10 mouse cellular contexts compared by ENCODE assay signal in genomic region chr5:66603223-66603622, GRCm38 (mm10). TPM values are rescaled to one million over a fixed set of nuclear protein-coding genes. Genes with fewer than 3 reads are reported as not detected.
A peak's percentile ranks its signal among the peaks of the same experiment; 100 is the strongest.
DNase-seq lines count a peak whose midpoint lies in the region; ATAC-seq and TF ChIP-seq lines count a peak whose summit lies in the region.
"Had no signal": no experiment of that assay in that cellular context is flagged by ENCODE, and none has a peak within 500 bp of the region (broad histone marks: within the 10 kb centered on the region; RNA-seq: fewer than 3 reads in every experiment).

No protein-coding gene starts in this region.

- H3K79me2 ChIP-seq in heart, adult 2 months (replicated peaks; ENCODE audit: control insufficient read depth, insufficient read depth, low read length) = peaks cover 3% of the 10 kb centered on the region
- peaks cover 91% of the 10 kb centered on the region for H3K79me2 ChIP-seq in macrophage (ENCODE audit: inconsistent target)

- H3K4me3 ChIP-seq in heart, adult 2 months = peak overlapping the region; percentile 40
- no peak overlapping the region for H3K4me3 ChIP-seq in kidney, embryonic 16.5 days (ENCODE audit: low read length)
- peak overlapping the region; percentile 33; the same call in 1 of the 2 replicates for H3K4me3 ChIP-seq in macrophage (ENCODE audit: inconsistent target)
- H3K4me3 ChIP-seq: hindbrain, embryonic 12.5 days had no signal

- peak; percentile 43 for DNase-seq in kidney, adult 18-20 months
- no peak for DNase-seq in kidney, adult 11 months
- peak; percentile 52 to 63 for DNase-seq in heart, adult 2 months
- DNase-seq in T-cell, adult 2 months (ENCODE audit: low spot score) = no peak
- DNase-seq in urinary bladder, postnatal 36 days (ENCODE audit: low spot score in 2 of 2) = no peak
- DNase-seq: thymus, postnatal 14 days had no signal

- peaks cover 5% of the 10 kb centered on the region; the same call in 1 of the 2 replicates for H3K36me3 ChIP-seq in heart, adult 2 months (ENCODE audit: control insufficient read depth, insufficient read depth, low read length)
- no peaks in the 10 kb centered on the region for H3K36me3 ChIP-seq in kidney, embryonic 16.5 days (ENCODE audit: insufficient read depth, low read length)
- no peaks in the 10 kb centered on the region for H3K36me3 ChIP-seq in macrophage (ENCODE audit: inconsistent target)
- H3K36me3 ChIP-seq: hindbrain, embryonic 12.5 days had no signal

- intact Hi-C loops in heart, adult 2 months (cut with DNase I) = loop anchor here (2.0 to 5.0 kb wide), 4 partner anchors 16 to 131 kb away; partner anchors contain the start of gene Apbb2

- peak overlapping the region; percentile 75 for H3K27ac ChIP-seq in heart, adult 2 months
- H3K27ac ChIP-seq in kidney, embryonic 16.5 days (ENCODE audit: low read length) = peak overlapping the region; percentile 73
- H3K27ac ChIP-seq in macrophage = peak overlapping the region; percentile 85
- H3K27ac ChIP-seq: hindbrain, embryonic 12.5 days had no signal

- H3K9me3 ChIP-seq in kidney, embryonic 16.5 days (ENCODE audit: low read length) = no peaks in the 10 kb centered on the region
- H3K9me3 ChIP-seq: hindbrain, embryonic 12.5 days had no signal

- no peak overlapping the region for H3K9ac ChIP-seq in heart, adult 2 months (ENCODE audit: low read depth, low read length)
- H3K9ac ChIP-seq in kidney, embryonic 16.5 days (replicated peaks; ENCODE audit: low read length) = no peak overlapping the region; the same call in 1 of the 2 replicates
- H3K9ac ChIP-seq: hindbrain, embryonic 12.5 days had no signal

- peak overlapping the region; percentile 24 for H3K4me2 ChIP-seq in kidney, embryonic 16.5 days (replicated peaks; ENCODE audit: low read depth, low read length)
- H3K4me2 ChIP-seq: hindbrain, embryonic 12.5 days had no signal

- ATAC-seq in kidney, embryonic 16.5 days (ENCODE audit: low FRiP score, low TSS enrichment) = no peak
- ATAC-seq in monocyte, adult 5-6 weeks (replicated peaks; ENCODE audit: insufficient number of reproducible peaks, low FRiP score, low TSS enrichment, poor library complexity, severe bottlenecking) = no peak

- no peaks in the 10 kb centered on the region for H3K27me3 ChIP-seq in heart, adult 2 months (ENCODE audit: control insufficient read depth, insufficient read depth, low read length)
- no peaks in the 10 kb centered on the region for H3K27me3 ChIP-seq in kidney, embryonic 16.5 days (ENCODE audit: insufficient read depth, low read length)
- H3K27me3 ChIP-seq: hindbrain, embryonic 12.5 days had no signal

- 7% methylated on average over 7 of the region's 7 CpGs for WGBS in heart, adult 2 months
- WGBS in kidney, embryonic 16.5 days = 34% methylated on average over 7 of the region's 7 CpGs
- WGBS in macrophage (ENCODE audit: missing documents) = 13% methylated on average over 7 of the region's 7 CpGs

- TF ChIP-seq EP300 in heart, adult 2 months (IDR thresholded peaks at IDR 0.05; ENCODE audit: insufficient read depth, low read depth, low read length) = no peak

- peaks cover 27% of the 10 kb centered on the region for H3K4me1 ChIP-seq in heart, adult 2 months (ENCODE audit: control insufficient read depth, insufficient read depth, low read length)
- peaks cover 43% of the 10 kb centered on the region for H3K4me1 ChIP-seq in kidney, embryonic 16.5 days (ENCODE audit: insufficient read depth, low read length)

- no peak for TF ChIP-seq CTCF in heart, adult 2 months (IDR thresholded peaks at IDR 0.05)

- no peak for TF ChIP-seq POLR2A in heart, adult 2 months (IDR thresholded peaks at IDR 0.05; ENCODE audit: insufficient read depth, low read depth, low read length)

RNA-seq across cellular contexts. Expression of gene Apbb2, which starts 15.4 kb away (rescaled TPM):
- total RNA-seq in heart, adult 2 months (2021) = 10 to 100 TPM; 39.9 to 40.0 TPM
- 26.7 and 32.4 TPM in 2 replicates for polyA plus RNA-seq in heart, adult 2 months (2012; rRNA removed)
- polyA plus RNA-seq in kidney, embryonic 16.5 days (2015; fragmentation: Nextera tagmentation; extraction: Ambion mirVana) = 62.4 and 71.5 TPM in 2 replicates
- total RNA-seq in macrophage (2018; cell fraction: chromatin; rRNA removed) = 100 to 1,000 TPM in 9 of 26 experiments, 10 to 100 TPM in 17; 10.0 to 143 (median 61.4) TPM
- total RNA-seq in macrophage (2018; cell fraction: cytosol; rRNA removed) = 10 to 100 TPM in 13 of 26 experiments, 1 to 10 TPM in 13; 2.5 to 19.6 (median 11.7) TPM
- total RNA-seq in macrophage (2018; cell fraction: nucleus; rRNA removed) = 100 to 1,000 TPM in 1 of 26 experiments, 10 to 100 TPM in 20, 1 to 10 TPM in 5; 5.7 to 116 (median 30.8) TPM
- polyA plus RNA-seq in macrophage (2018) = 5.8 to 10.8 TPM (median 7.8 TPM) in 3 replicates
- 0.29 TPM in 1 of 3 replicates, not detected in the others for total RNA-seq in monocyte, adult 5-6 weeks (2017)

Comparison
In these comparisons a context has a peak if more than half of its experiments do, and no peak if none do; other contexts are left out.
1. DNase-seq: peak in kidney, adult 18-20 months (single experiment) and heart, adult 2 months (2 of 2); none in kidney, adult 11 months (single experiment), T-cell, adult 2 months (single experiment) and urinary bladder, postnatal 36 days (0 of 2).
2. Peak in every context shown above with its lines, with median percentiles within 50 percentile points of each other: H3K27ac ChIP-seq.